Mouse (Mus musculus) cerebral cortex, adult 2 months (tissue): Measurements from ENCODE around the gene Gmip.

Experiments
- WGBS: fragments of 180-500 bp; shearing (Covaris S2); methylation state at CpG from one replicate; pipeline ENCODE4 v1.1.7; 2018; 5-methylcytosine and 5-hydroxymethylcytosine counted together

Gmip gene

GRCm38 (mm10) chr8:69808094-69808863 lies at the start of gene Gmip:
Gmip (plus strand) TSS chr8:69808679.
- 7% methylated on average over 28 of the region's 28 CpGs for WGBS

- WGBS = 90% methylated on average over 4 of the region's 4 CpGs
These were observed 46.5 kb upstream of the Gmip start for GRCm38 (mm10) chr8:69761814-69762445.

- WGBS = 68% methylated on average over 9 of the region's 9 CpGs
These were observed 37.3 kb upstream of the Gmip start for GRCm38 (mm10) chr8:69771221-69771620.

- WGBS = 83% methylated on average over 2 of the region's 2 CpGs
These were observed 36.4 kb upstream of the Gmip start for GRCm38 (mm10) chr8:69772106-69772505.

- WGBS = under 1% methylated on average over 41 of the region's 41 CpGs
These were observed 33.9 kb upstream of the Gmip start, which contains the start of gene Gm20422 for GRCm38 (mm10) chr8:69774503-69775148. Gm20422 (minus strand) TSS chr8:69774886.

GRCm38 (mm10) chr8:69775149-69775534 lies 33.3 kb upstream of the Gmip start:
- 49% methylated on average over 2 of the region's 2 CpGs for WGBS

GRCm38 (mm10) chr8:69777111-69777510 lies 31.4 kb upstream of the Gmip start:
- 62% methylated on average over 12 of the region's 12 CpGs for WGBS

GRCm38 (mm10) chr8:69789105-69789504 lies 19.4 kb upstream of the Gmip start:
- 93% methylated on average over 5 of the region's 5 CpGs for WGBS

- WGBS = 73% methylated on average over 5 of the region's 5 CpGs
These were observed 18.7 kb upstream of the Gmip start for GRCm38 (mm10) chr8:69789731-69790130.

GRCm38 (mm10) chr8:69790364-69790763 lies 18.1 kb upstream of the Gmip start:
- 28% methylated on average over 11 of the region's 11 CpGs for WGBS

GRCm38 (mm10) chr8:69790773-69791367 lies 17.6 kb upstream of the Gmip start, which contains the start of the genes Atp13a1 and Zfp866:
Atp13a1 (plus strand) TSS chr8:69791163.
Zfp866 (minus strand) TSS chr8:69791178.
- under 1% methylated on average over 38 of the region's 38 CpGs for WGBS

GRCm38 (mm10) chr8:69791415-69792068 lies 16.9 kb upstream of the Gmip start:
- WGBS = under 1% methylated on average over 48 of the region's 48 CpGs

- 84% methylated on average over 4 of the region's 4 CpGs for WGBS
These were observed 14.8 kb upstream of the Gmip start for GRCm38 (mm10) chr8:69793666-69794065.

- WGBS = 92% methylated on average over 3 of the region's 3 CpGs
These were observed 14.4 kb upstream of the Gmip start for GRCm38 (mm10) chr8:69794096-69794495.

GRCm38 (mm10) chr8:69794901-69795300 lies 13.6 kb upstream of the Gmip start:
- WGBS = 89% methylated on average over 6 of the region's 6 CpGs

GRCm38 (mm10) chr8:69796721-69797345 lies 11.6 kb upstream of the Gmip start:
- WGBS = 96% methylated on average over 16 of the region's 16 CpGs

GRCm38 (mm10) chr8:69797661-69798060 lies 10.8 kb upstream of the Gmip start:
- 93% methylated on average over 10 of the region's 10 CpGs for WGBS

GRCm38 (mm10) chr8:69799261-69799660 lies 9.2 kb upstream of the Gmip start:
- 90% methylated on average over 8 of the region's 8 CpGs for WGBS

- WGBS = 96% methylated on average over 5 of the region's 5 CpGs
These were observed 8.5 kb upstream of the Gmip start for GRCm38 (mm10) chr8:69799946-69800345.

GRCm38 (mm10) chr8:69801796-69802195 lies 6.7 kb upstream of the Gmip start:
- 91% methylated on average over 4 of the region's 4 CpGs for WGBS

- WGBS = 95% methylated on average over 7 of the region's 7 CpGs
These were observed 5.1 kb upstream of the Gmip start for GRCm38 (mm10) chr8:69803366-69803765.
